Mouse (Mus musculus) kidney, adult 2 months (tissue): Measurements from ENCODE around the gene Hip1.

ENCODE experiments used
- CTCF ChIP-seq: fragments of 200-500 bp; conservative IDR thresholded peaks from 2 replicates; pipeline ENCODE4 v1.5.1; 2011; ENCODE audit warnings: low read depth, mild to moderate bottlenecking, control low read depth, low read length, moderate library complexity, mixed read lengths; ENCODE audit not compliant: insufficient read depth, insufficient read length
- POLR2A ChIP-seq: fragments of 200-500 bp; IDR thresholded peaks from one replicate; pipeline ENCODE4 v1.6.1; 2011; ENCODE audit warnings: low read depth, low read length, control low read depth

DNA sequence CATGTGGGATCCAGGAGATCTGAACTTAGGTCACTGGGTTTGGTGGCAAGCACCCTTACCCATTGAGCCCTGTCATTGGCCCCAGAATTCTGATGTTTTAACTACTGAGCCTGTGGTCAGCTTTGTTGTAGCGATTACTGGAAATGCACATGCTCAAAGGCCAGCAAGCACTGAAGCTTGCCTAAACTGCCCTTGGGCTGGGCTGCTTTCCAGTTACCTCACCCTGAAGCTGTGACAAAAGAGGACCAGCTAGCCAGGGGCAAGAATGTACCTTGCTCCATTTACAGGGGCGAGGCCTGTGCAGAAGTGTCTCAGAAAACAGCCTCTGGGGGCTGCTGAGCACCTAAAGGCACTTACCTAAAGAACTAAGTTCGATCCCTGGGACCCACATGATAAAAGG is 51.8 kb downstream of the Hip1 start:
- TF ChIP-seq CTCF (no peak), POLR2A (no peak)
